Mouse (Mus musculus) C2C12 (cell line): ENCODE results near the gene Prdm10.

ENCODE experiments used
- CEBPB ChIP-seq: IDR thresholded peaks from one replicate; pipeline ENCODE4 v1.6.1; 2011; ENCODE audit warnings: low read depth, mild to moderate bottlenecking, control low read depth, moderate library complexity
- CTCF ChIP-seq: IDR thresholded peaks from one replicate; pipeline ENCODE4 v1.5.1; 2011; ENCODE audit not compliant: control insufficient read depth, insufficient read depth, insufficient read length
- MAX ChIP-seq: IDR thresholded peaks from one replicate; pipeline ENCODE4 v1.6.1; 2011; ENCODE audit warnings: mild to moderate bottlenecking, control low read depth
- MYOD1 ChIP-seq: IDR thresholded peaks from one replicate; pipeline ENCODE4 v1.6.1; 2011; ENCODE audit warnings: low read depth; ENCODE audit not compliant: control insufficient read depth, insufficient read length
- USF1 ChIP-seq: IDR thresholded peaks from one replicate; pipeline ENCODE4 v1.6.1; 2011; ENCODE audit warnings: low read depth, mild to moderate bottlenecking, control low read depth, moderate library complexity

GRCm38 (mm10) chr9:31384786-31385499, 104.6 kb downstream of the Prdm10 start:
- TF ChIP-seq CTCF (no peak), USF1 (no peak), CEBPB (no peak), MYOD1 (no peak), MAX (no peak)
